Mouse (Mus musculus) layer of hippocampus, postnatal 14 days (tissue): ENCODE measurements around the gene Znrf1. TPM values are rescaled to one million over a fixed set of nuclear protein-coding genes. Genes with fewer than 3 reads are reported as not detected.

Experiments
- DNase-seq, 2 experiments: peaks; one replicate each; pipeline ENCODE4 v3.0.0; 2021 to 2022; ENCODE audit warnings: low spot score in 2 of 2, mixed read lengths in 1 of 2
- total RNA-seq, 2 experiments: library from RNA; stranded (reverse); gene quantifications; 2 replicates each; pipeline ENCODE4 v1.2.3; 2021

Gene Znrf1
- total RNA-seq, 2 experiments from 2014 or later, result 116 to 123 TPM

DNA sequence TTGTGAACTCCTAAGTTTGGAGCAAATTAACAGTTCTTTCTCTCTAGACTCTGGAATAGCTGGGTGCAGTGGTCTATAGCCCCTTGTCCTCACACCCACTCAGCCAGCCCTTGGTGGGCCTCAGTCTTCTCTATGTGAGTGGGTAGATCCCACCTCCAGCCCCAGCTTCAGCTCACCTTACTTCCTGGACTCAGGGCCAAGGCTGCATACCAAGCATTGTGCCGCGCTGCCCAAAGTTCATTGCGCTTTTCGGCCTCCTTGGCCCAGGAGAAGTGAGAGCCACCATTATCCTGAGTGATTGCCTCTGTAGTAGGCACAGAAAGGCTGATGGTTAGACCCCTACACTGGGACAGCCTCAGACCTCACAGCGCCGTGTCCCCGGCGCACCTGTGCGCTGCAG is 92.0 kb downstream of the Znrf1 start:
- no peak for DNase-seq

DNA sequence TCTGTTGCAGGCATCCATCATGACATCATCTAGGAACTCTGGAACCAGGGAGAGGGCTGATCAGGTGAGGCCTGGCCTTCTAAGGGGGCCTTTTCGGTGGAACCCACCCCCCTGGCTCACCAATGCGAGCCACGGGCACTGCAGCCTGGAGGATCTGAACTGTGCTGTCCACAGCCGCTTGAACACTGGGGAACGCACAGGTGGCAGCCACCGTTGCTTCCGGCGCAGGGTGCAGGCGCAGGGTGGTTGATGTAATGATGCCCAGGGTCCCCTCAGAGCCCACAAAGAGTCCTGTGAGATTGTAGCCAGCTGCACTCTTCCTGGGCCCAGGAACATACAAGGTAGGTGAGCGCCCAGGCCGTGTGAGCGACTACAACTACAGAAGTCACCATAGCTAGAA is 92.5 kb downstream of the Znrf1 start:
- no peak for DNase-seq

DNA sequence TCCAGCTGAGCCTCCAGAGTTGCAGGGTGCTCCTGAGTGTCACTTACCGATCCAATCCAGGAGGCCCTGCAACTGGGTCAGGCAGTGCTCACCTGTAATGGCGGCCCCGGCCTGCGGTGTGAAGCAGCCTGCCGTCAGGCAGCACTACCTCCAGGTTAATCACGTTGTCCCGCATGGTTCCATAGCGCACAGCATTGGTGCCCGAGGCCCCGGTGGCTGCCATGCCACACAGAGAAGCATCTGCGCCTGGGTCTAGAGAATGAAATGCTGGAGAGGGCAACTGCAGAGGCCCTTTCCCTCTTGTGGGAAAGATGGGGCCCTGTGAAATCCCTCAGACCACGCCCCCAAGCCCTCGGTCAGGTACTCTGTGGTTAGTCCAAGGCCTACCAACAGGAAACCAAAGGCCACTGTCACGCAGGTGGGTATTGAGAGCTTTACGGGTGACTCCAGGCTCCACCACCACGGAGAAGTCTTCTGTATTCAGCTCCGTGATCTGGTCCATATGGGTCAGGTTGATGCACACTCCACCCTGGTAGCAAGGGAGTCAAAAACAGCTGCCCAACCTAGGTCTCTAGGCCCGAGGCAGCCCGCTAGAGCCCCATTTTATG is 93.1 kb downstream of the Znrf1 start:
- DNase-seq, result no peak

DNA sequence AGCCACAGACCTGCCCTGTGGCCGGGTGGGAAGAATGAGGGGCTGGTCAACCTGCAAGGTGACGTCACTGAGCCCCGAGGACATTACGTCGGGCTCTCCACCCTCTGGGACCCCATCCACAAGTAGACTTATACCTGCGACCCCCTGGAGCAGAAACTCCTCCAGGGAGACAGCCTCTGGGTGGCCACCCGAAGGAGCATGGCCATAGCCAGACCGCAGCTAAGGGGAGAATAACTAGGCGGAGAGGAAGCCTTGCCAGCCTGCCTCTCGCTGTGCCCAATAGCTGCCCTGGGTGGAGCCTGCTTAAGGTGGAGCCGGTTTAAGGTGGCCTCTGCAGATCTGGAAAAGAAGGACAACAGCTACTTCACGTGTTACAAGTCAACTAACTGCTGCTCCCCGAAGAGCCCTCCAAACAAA is 94.2 kb downstream of the Znrf1 start, which contains the start of gene Ldhd:
Gene Ldhd, minus strand, starts transcription at position 270 of the 417 bp plus-strand sequence.
- DNase-seq, result peak in 1 of 2 experiments; percentile 48

DNA sequence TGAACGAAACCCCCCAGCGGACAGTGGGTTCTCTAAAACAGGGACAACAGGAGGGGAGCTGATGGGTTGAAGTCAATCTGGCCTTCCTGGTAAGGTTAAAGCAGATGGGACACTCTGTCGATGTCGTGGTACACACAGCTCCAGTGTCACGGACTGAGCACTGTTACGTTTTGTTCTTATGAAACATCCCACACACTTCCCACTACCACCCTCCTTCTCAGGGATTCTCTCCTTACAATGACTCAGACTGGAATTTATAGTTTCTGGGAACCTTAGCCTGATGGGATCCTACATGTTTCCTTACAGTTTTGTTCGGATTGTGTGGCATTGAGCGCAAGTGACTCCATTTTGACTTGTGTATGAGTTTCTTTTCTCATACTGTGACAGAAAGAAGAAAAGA is 95.7 kb downstream of the Znrf1 start:
- DNase-seq, result no peak

DNA sequence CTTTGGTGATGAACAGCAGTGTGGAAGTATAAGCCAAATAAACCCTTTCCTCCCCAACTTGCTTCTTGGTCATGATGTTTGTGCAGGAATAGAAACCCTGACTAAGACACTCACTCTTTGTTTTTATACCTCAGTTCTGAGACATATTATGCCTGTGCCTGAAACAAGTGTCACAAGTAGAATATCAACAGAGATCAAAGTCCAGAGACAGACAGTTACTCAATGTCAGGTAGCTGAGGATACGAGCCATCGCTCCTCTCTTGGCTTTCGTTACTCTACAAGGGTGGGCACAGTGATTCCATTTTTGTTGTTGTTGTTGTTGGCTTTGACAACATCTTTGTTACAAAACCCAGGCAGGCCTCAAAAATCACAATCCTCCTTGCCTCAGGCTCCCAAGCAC is 97.1 kb downstream of the Znrf1 start:
- no peak for DNase-seq

DNA sequence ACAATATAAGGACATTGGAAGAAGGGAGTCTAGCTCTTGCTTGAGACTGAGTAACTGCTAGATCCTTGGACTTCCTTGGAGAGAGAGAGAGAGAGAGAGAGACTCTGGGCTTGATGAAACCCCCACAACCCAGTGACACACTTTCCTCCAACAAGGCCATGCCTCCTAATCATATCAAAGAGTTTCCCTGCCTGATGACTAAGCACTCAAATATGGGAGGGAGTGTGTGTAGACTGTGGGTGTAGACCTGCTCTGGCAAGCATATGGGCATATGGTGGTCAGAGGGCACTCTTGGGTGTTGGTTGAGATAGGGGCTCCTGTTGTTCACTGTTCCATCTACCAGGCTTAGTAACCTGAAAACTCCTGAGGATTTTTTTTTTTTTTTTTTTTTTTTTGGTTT is 102.2 kb downstream of the Znrf1 start:
- DNase-seq, result no peak

DNA sequence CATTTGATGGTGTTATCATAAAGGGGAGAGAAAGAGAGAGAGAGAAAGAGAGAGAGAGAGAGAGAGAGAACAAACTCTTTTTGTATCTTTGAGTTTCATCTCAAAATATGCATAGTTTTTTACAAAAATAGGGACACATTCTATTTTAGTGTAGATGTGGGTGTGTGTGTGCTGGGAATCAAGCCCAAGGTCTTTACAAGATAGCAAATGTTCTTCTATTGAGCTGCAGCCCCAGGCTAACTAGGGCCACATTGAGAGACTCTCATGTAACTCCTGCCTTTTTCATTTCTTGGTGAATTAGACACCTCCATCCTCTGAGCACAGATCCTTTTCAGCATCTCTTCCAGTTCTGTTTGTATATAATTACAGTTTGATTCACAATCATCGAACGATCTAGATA is 105.2 kb downstream of the Znrf1 start:
- no peak for DNase-seq

DNA sequence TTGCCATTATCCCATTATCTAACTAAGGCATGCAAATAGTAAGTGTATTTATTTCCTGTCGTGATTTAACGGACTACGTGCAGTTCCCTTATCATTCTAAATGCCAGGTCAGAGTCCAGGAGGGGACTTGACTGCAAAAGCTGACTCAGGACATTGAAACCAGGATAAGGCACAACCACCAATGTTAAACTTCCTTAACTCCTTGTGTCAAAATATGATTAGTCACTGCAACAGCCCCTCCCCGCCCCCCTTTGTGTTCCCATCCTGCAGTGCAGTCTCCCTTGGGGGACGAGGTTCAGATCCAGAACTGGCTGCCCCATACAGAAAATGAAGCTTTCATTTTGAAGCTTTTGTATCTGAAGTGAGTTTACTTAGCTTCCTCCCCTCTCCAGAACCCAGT is 106.6 kb downstream of the Znrf1 start:
- no peak for DNase-seq

DNA sequence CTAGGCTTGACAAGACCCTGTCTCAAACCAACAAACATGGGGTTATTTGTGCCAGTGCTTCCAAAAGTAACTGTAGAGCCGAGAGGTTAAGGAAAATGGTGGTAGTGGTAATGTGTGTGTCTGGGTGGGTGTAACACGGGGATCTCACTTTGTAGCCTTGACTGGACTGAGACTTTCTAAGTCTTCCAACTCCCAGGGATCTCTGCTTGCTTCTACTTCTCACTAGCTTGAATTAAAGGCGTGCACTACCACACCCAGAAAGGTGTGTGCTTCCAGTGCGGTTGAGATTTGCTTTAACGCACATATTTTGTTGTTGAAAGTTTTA is 107.0 kb downstream of the Znrf1 start:
- DNase-seq, result no peak

DNA sequence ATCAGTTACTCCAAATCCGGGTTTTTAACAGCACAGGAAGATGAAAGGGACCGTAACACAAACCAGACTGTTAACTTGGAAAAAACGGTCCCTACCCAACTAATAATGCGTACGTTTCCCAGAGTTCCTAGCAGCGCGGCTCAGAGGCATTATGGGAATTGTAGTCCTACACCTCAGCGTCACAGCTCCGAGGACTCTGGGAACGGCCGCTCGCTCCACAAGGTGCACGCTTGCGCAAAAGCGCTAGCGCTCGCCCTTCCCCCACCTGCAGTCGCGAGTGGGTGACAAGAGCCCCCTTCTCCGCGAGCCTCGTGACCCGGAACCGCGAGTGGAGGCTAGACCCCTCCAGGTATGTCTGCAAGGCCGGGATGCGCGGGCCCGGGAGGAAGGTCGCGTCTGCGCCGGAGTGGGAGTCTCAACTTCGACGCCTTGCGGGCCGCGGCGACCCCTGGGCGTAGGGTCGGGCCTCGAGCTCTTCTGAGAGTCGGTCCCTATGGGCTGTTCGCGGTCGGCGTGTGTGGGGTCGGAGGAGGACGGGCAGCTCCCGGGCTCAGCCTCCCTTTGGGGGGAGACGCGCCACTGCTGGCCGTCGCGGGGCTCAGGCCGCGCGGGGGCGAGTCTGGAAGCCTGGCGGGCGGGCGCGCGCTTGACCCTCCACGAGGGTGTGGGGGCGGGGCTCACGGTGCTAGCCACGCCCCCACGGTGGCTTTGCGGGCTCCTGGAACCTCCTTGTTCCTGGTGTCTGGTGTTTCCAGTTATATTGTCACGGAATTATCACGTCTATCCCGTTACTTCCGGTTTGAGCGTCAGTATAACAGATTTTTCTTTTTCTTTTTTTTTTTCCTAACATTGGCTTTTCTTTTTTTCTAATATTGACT is 107.6 kb downstream of the Znrf1 start, which contains the start of gene Zfp1:
Gene Zfp1, plus strand, starts transcription at position 138 of the 878 bp plus-strand sequence.
- peak; percentile 93 to 96 for DNase-seq

DNA sequence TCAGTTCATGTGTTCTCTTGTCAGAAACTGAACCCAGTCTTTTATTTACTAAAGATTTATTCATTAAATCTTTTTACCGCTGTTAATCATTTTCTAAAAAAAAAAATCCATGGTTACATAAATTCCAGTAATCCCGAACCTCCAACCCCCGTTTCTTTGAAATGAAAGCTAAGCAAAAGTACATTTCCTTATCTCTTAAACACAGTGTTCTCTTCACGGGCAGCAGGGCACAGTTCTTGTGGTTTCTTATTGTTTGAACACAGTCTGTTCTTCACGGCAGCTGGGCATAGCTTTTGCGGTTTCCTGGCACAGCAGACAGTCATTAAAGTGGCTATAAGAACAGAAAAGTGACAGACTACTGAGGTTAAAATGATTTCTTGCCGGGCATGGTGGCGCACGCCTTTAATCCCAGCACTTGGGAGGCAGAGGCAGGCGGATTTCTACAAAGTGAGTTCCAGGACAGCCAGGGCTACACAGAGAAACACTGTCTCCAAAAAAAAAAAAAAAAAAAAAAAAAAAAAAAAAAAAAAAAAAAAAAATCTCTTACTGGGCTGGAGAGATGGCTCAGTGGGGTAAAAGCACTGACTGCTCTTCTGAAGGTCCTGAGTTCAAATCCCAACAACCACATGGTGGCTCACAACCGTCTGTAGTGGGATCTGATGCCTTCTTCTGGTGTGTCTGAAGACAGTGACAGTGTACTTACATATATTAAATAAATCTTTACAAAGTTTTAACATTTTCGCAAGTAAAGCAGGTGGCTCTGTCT is 108.6 kb downstream of the Znrf1 start:
- peak in 1 of 2 experiments; percentile 33 for DNase-seq

DNA sequence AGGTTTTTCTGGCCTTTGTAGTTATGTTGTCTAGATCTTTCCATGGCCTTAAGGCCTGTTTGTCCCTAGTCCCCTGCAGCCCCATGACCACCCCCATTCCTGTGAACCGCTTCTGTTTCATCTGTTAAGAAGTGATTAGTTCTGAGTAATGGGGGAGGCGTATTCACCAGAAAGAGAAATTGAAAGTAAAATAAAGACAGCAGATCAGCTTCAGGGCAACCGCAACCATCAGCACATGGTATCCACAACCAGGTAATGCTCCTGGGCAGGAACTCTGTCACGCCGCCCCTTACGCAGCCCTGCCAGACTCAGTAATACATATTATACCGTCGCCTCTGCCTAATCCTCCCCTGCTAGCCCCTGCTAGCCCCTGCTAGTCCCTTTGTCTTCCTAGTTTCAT is 109.8 kb downstream of the Znrf1 start:
- no peak for DNase-seq

DNA sequence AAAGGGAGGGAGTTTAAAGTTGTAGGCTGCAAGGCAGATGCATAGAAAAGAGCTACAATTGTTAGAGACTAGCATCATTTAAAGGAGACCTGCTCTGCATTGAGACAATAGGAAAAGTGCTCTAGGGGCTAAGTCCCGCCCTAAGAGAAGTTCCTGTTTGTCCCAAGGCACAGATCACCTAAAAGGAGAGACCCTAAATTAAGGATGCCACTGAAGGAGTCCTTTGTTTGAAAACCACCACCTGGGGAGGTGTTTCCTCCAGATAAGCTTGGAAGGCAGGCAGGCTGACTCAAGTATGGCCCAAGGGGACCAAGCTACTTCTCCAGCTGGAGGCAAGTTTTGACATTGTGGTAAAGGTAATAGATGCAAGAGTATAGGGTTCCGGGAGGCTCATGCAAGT is 112.9 kb downstream of the Znrf1 start:
- no peak for DNase-seq

DNA sequence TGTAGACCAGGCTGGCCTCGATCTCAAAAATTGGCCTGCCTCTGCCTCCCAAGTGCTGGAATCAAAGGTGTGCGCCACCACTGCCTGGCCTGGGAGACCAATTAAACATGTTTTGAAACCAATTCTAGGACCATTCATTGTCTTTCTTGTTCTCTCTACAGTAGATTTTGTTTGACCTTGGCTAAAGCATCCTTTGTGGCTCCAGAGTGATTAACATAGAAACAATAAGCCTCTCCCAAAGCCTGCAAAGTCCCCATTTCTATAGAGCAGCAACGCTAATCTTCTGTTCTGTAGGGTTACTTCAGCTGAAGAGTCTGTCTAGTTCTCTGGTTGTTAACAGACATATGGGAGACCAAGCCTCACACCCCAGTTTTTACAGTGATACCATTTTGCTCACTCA is 114.8 kb downstream of the Znrf1 start:
- no peak for DNase-seq

DNA sequence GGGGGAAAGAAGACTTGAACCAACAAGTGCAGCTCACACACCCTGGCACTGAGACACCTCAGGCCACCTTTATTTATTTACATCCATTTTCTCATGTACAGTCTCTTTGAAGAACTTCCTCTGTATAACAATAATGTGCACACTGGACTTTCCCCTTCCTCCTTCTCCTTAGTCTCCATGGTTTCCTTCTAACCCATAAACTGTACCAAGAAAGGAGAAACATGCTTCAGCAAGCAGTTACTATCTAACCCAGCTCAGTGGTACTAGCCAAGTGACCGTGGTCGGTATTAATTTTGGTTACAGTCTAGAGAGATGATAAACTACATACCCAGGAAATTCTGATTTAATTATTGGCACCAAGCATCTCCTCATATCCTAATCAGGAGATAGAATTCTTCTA is 117.6 kb downstream of the Znrf1 start:
- no peak for DNase-seq

DNA sequence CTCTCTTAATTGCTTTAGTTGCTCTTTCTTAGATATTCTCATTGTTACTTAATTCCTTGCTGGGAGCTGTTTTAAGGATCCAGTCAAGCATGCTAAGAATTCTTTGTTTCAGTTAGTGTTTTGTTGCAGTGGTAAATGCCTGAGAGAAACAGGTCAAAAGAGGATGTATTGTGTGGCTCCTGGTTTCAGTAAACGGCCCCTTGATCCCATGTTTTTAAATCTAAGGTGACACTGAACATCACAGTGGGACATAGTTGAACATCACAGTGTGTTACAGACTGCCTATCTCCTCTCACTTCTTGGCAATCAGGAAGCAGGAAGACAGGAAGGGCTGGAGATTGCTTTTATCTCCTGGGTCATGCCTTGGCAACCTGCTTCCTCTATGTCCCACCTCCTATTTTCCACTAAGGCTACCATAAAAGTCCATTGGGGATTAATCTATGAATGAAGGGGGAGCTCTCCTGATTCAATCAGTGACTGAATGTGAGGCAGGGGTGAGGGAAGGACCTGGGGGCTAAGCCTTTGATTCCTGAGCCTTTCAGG is 121.5 kb downstream of the Znrf1 start:
- DNase-seq, result no peak

DNA sequence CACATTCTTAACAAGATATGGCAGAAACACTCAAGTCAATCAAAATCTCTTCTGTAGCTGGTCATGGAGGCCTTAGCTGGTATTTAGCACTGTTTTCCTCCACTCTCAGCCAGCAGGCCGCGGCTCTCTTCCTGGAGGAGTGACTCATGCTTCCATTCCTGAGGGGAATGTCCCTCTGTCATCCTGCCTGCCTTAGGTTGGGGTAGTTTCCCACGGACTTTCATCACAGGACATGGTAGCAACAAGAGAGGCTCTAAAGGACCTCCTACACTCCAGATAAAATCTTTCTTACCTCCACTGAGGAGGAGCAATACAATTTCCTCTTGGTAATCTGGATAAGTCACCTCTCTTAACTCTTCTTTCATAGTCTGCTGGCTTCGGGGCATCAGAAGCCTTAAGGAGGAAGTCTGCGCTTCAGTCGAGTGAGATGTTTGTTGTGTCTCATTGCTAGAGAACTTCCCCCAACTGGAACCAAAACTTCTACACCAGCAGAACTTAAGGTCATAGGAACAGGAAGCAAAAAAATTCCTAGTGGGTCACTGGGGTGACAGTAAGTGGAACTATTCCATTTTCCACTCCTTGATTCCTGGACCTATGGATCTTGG is 123.0 kb downstream of the Znrf1 start:
- no peak for DNase-seq

DNA sequence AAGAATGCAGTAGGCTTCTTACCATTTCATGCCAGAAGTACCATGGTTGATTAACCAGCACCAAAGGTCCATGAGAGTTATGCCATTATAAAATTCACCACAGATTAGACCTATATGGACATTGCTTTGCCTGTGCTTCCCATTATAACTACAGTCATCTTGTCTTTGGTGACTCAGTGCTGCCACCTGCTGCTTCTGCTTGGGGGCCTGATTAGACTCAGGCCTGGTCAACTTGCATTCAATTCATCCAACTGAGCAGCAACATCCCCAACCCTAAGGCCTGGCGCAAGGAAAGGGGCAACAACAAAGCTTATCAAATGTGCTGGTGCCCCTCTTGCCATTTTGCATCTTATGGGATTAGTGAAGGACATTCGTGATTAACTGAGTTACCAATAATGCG is 126.6 kb downstream of the Znrf1 start:
- peak; percentile 52 to 71 for DNase-seq

DNA sequence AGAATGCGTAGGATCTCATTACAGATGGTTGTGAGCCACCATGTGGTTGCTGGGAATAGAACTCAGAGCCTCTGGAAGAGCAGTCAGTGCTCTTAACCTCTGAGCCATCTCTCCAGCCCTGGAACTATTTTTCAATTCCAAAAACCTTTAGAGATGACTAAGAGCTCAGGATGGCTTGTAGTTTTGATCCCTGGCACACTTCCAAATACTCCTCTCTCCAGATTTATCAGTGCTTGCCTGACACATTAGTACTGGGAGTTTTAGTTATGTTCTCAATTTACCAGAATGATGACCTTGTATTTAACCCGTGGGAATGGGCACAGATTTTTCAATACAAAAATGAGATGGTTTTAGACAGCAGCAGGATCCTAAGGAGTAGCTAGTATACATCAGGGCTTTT is 130.9 kb downstream of the Znrf1 start:
- DNase-seq, result no peak
